Mouse (Mus musculus) stomach, postnatal 0 days (tissue): ENCODE measurements around the gene Cd300lg.

Experiments used
- CTCF ChIP-seq: IDR thresholded peaks from 2 replicates; pipeline ENCODE4 v1.5.1; 2016; ENCODE audit warnings: antibody characterized with exemption, low read depth, mild to moderate bottlenecking, moderate library complexity
- EP300 ChIP-seq: optimal IDR thresholded peaks from 2 replicates; pipeline ENCODE3; 2016; ENCODE audit warnings: antibody characterized with exemption

- TF ChIP-seq CTCF (peak; percentile 18; the same call in 1 of the 2 replicates), EP300 (no peak)
These were observed 11.3 kb upstream of the Cd300lg start for GRCm38 (mm10) chr11:102029966-102030365.
